Mouse (Mus musculus): Measurements from ENCODE around the gene Robo1.
A peak's percentile ranks its signal among the peaks of the same experiment; 100 is the strongest.

Gene Robo1

DNA sequence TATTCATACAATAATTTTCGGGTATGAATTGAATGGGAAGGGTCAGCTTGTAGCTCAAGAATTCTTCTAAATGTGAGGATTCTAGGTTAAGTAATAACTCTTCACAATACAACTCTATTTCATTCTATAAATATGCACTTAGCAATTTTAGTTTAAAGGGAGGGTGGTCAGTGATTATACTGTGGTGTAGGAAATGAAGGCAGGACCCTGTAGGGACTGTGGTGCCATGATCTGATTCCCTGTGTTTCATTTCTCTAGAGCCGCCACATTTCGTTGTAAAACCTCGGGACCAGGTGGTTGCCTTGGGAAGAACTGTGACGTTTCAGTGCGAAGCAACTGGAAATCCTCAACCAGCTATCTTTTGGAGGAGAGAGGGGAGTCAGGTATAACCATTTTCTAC lies 651.7 kb downstream of the Robo1 start:
- DNase-seq: no peak

DNA sequence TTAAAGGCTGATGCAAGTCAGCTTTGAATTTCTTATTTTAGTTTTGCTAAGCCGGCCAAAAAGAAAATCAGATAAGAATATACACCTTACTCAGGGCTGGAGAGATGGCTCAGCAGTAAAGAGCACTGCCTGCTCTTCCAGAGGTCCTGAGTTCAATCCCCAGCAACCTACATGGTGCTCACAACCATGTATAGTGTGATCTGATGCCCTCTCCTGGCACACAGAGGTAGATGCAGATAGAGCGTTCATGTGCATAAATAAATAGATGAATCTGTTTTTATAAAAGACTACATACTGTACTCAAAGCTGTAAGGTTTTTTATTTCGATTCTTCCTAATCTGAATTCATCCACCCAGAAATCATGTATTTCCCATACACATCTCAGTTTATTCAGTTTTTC lies 655.7 kb downstream of the Robo1 start:
- DNase-seq: no peak

DNA sequence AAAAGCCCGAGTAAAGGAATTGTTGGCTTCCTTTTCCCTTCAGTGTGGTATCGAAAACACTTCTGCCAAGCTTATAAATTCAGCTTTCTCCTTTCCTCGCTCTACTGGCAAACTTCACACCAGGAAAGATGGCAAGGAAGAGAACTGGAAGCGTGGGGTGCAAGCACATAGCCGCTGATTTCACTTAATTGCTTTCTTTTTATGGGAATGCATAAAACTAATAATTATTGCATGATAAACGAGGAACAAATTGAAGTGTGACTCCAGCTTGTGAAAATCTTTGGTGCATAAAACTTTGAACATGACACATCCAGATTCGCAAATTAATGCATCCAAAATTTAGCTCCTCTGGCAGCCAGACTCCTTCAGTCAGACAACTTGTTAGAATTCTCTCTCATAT lies 659.4 kb downstream of the Robo1 start:
- no peak for DNase-seq

DNA sequence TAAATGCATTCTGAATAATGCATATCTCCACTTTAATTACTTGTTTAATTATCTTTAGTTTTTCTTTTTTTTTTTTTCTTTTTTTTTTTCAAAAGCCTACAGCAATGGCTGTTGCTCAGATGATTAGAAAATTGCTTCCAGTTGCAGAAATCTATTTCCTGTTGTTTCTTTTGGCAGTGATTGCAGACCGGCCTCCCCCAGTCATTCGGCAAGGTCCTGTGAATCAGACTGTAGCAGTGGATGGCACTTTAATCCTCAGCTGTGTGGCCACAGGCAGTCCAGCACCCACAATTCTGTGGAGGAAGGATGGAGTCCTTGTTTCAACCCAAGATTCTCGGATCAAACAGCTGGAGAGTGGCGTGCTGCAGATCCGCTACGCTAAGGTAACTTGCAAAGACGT lies 661.9 kb downstream of the Robo1 start:
- DNase-seq: no peak

DNA sequence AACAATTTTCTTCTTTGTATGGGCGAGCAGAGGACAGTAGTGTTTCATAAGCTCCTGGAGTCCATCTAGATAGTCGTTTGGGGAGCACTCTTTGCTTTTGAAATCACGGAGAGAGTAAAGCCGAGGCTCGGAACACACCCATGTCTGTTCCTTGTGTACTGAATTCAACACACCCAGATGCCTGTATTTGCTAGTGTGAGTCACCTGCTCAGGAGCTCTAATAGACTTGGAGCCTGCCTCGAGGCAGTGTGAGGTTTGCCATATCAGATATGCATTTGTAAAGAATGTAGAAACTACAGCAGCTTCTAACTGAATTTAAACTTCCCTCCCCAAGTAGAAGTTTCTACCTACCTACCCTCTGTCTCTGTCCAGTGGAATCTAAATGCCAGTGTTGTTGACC lies 665.6 kb downstream of the Robo1 start:
- DNase-seq: no peak

DNA sequence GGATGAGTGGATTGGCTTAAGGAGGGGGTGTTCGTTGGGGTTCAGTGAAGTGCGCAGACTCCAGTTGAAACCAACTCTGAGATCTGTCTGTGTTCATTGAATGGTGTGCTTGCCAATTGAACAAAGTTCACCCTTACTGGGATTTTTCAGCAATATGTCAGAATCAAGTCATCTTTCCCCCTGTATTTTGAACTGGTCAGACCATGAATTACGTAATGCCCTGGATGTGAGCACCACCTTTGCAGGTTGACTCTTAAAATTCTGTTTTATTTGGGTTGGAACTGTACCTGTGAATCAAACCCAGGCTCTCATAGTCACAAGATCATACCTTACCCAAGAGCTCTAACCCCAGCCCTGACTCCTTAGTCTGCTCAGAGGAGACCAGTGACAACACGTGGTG lies 666.6 kb downstream of the Robo1 start:
- DNase-seq: no peak

DNA sequence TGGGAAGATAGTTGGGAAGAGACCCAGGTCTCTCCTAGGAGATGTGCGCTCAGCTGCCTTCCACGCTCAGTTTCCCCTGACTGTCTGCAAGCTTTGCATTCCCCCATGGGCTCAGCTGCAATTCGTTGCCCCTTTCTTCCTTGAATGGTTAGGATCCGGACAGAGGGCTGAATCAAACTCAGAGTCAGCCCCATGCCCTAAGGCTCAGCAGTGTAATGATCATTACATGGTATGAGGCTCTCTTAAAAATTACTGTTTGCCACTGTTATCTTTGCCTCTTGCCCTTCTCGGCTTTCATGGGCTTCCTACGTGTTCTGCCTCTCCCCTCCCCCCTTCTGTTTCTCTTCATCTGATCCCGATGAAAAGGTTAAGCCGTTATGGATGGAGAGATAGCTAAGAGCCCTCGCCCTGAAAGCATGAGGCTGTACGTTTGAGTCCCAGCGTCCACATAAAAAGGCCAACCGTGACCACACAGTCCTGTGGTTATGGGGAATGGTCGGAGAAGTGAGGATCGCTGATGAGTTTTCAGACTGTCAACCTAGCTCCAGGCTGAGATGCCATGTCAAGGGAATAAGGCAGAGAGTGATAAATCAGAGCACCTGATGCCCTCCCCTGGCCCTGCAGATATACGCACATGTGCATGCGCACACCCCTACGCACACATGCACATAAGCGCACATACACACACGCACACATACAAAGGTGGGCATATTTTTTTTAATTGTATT lies 668.9 kb downstream of the Robo1 start:
- no peak for DNase-seq

DNA sequence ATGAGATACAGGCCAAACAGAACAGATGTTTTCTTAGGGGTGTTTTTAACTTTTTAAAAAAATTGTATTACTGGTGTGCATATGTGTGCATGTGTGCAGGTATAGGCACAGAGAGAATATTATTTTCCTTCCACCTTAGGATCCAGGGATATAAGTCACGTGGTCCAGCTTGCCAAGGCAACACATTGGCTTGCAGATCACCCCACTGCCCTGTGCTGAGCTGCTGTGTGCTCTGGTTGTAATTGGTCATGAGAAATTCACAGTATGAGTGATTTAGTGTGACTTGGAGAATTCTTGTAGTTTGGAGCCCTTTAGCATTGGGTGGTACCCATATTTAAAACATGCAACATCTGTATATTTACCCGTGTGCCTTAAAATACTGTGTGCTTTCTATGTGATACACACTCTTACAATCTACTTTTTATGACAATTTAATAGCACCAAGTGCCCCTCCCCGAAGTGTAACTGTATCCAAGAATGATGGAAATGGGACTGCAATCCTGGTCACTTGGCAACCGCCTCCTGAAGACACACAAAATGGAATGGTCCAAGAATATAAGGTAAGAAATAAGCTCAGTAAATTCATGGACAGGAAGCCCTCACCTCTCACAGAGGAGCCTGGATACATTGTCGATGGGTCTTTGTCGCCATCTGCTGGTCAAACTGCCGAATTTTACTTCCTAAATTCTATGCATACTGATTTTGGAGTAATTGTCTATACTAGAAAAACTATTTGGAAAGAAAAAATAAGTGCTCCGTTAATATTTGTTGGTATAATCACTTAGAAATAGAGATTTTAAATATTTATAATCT lies 671.5 kb downstream of the Robo1 start:
- DNase-seq: peak; percentile 76

DNA sequence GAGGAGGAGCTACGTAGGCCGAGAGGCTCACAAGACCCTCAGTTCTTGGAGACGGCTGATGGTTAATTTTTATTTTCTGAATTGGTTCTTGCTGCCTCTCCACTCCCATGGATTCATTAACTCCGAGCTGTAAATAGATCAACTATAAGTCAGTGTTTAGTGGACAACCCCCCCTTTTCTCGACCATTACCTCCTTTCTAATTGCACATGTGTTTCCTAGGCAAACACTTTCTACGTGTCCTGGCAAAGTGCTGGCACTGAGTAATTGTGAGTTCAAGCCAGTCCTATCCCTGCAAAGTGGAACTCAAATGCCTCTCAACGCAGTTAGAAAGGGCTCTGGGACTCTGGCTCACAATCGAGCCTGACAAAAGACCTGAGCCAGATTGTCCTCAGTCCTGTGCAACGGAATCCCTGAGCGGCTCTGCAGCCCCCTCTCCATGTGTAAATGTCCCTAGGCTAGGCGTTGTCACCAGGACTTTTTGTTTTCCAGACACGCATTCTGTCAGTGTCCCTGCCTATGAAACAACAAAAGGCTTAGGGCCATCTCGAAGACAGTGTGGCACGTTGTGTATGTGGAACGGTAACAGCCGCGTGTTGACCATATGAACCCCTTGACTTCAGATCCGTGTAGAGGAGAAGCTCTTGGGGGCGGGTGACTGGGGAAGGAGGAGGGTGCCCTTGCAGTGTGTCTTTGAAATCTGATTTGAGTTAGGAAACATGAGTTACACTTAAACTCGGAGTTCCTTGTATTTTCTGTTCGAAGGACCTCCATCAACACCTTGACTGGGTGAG lies 682.5 kb downstream of the Robo1 start:
- no peak for DNase-seq

DNA sequence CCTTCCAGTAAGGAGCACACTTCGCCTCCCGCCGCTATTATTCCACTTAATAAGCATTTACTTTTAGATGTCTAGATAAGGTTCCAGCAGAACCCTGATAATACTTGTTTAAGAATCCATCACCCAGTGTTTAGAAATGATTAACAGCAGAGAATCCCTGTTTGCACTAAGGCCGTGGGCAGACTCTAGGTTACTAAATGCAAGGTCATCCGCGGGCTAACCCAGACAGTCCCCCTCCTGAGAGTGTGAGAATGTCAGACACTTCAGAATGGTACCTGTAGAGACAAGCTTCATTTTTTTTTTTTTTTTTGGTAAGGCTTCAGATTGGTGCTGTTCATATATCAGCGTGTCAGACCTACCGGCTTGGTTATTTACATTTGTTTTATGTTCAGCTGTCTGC lies 685.1 kb downstream of the Robo1 start:
- no peak for DNase-seq

DNA sequence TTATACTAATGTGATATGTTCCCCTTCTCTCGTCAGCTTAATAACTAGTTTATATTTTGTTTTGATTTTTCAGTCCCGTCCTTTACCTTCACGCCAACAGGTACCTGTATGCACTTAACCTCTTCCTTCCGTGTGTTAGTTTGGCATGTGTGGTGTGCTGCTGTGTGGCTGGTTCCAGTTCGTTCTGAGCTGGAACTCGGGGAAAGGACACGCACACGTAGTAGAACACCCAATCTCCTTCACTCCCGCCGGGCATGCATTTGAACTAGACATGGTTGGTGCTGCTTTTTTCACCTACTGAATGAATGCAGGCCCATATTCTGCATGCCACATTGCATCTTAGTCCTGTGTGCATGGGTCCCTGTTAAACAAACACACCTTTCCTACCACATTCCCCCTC lies 685.5 kb downstream of the Robo1 start:
- no peak for DNase-seq

DNA sequence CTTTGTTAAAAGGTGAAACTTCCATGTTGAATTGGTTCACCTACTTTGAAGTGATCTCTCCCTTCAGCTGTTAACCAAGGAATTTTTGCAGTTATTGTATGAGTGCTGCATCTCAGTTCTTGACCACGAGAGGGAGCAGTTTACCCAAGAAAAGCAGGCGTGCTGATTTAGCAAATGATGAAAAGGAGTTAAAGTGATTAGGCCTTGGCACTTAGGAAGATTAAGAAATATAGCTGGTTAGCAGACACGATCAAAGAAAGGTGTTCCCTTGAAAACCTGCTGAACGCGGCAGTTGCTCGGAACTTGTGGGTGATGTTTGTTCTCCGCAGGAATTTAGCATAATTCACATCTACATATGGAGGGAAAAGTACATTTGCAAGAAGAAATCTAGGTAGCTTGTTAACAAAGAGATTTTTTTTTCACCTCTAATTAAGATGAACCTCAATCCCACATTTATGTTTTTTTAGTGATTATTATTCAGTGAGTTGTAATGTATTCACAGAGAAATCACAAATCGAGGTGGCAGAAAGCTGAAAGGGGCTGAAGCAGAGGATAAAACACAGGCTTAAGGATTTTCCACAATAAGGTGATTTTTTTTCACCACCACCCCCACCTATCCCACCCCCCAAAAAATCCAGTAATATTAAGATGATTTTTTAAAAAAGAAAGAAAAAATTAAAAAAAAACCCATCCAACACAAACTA lies 687.3 kb downstream of the Robo1 start:
- peak; percentile 57 for DNase-seq

DNA sequence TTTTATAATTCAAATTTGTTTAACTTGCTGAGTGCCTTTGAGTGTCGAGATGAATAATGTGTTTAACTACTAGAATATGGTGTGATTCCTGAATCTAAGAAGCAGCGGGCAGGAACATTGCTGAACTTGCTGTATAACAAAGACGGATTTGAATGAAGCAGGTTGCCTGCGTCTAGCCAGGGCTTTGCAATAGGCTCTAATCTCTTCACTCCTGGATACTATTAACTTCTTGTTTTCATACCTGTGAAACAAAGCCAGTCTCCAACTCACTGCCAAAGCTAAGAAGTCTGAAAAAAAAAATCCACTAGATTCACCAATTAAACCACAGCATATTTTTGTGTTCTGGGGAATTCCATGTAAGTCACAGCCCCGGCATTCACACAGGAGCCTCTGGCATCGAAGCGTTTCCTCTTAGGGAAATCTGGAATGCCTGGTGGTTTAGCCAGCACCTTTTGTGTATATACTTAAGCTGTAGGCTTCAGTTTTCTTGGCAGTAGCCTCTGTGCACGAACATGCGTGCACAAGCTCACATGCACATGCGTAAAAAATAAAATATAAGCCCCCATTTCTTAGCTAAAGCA lies 687.9 kb downstream of the Robo1 start:
- DNase-seq: no peak

DNA sequence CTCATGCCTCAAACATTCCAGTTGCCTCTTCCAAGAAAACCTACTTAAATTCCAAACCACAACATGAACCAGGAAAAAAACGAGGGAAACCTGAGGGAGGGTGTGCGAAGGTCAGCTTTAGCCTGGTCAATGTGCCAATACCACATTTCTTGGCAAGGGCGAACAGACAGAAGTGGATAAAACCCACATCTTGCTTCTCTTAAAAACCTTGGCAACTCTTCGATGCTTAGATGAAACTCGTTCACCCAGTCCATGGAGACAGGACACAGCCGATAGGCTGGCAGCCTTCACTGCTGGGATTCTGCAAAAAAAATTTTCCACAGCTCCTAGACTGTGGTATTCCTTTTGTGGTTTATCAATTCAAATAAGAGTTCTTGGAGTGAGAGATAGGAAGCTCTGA lies 690.6 kb downstream of the Robo1 start:
- no peak for DNase-seq

DNA sequence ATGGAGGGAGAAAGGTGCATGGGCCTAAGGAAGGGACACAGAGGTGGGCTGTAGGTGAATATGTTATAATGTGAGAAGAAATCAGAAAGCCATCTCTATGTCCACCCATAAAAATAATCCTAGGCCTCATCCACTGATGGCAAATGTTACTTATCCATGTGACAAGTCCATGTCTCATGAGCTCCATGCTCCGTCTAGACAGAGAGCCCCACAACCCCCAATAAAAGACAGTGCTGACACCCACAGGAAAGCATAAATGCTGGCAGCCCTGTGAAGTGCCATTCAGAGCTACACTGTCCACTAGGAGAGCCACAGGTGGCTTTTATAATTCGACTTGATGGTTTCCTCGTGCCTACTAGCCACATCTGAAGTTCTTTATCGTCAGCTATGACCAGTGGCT lies 694.6 kb downstream of the Robo1 start:
- DNase-seq: no peak

DNA sequence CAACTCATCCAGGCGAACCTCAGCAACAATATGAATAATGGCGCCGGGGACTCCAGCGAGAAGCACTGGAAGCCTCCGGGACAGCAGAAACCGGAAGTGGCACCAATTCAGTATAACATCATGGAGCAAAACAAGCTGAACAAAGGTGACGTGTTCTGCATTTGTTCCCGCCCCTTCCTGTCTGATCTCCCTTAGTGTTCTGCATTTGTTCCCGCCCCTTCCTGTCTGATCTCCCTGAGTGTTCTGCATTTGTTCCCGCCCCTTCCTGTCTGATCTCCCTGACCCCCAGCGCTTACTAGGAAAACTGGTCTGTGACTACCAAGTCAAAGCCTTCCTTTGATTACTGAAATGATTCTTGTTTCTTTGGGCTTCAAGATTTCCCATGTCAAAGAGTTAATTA lies 696.5 kb downstream of the Robo1 start:
- no peak for DNase-seq

DNA sequence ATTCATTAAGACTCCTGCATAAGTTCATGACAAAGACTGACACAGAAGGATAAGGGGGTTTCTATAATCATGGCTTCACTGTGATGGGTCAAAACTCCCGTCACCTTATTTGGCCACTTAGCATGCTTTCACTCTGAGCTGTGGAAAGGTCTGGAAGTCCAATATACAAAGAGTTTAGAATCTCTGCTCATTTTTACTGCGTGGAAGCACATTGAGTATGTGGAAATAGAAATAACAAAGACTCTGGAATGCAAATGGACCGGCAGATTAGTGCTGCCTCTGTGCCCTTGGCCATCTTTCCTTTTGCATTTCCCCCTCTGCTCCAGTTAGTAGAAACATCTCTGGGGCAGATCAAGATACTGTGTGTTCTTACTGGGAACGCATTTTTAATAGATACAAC lies 697.7 kb downstream of the Robo1 start:
- DNase-seq: no peak

DNA sequence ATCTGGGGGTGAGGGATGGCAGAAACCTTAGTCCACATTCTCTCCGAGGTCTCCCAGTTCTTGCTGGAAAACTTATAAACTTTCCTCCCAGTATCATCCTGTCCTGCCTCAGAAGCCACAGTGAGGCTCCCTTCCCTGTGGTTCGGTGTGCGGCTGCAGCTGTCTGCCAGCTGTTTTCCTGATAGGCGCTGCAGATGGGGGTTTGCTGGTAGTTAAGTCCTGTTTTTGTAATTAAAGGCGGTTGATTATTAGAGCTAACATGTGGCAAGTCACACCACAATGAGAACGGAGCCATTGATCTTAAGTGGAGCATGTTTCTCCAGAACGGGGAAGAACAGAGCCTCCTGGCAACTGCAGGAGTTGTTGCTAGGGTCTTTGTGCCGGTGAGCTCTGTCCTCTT lies 699.3 kb downstream of the Robo1 start:
- no peak for DNase-seq

DNA sequence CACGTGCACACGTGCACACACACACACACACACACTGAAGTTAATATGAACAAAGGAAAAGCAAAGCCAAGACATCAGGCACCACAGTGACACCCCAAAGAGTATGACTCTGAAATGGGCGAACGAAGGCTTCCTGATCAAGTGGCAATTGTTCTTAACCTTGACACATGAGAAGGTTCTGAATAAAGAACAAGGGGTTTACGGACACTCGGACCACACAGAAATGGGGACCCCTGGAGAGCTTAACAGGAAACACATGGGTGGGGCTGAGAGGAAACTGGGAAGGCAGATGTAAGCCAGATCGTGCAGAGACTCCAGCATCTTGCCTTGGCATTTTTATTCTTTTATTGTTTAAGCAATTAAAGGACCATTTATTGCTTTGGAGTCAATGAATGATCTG lies 703.2 kb downstream of the Robo1 start:
- no peak for DNase-seq

DNA sequence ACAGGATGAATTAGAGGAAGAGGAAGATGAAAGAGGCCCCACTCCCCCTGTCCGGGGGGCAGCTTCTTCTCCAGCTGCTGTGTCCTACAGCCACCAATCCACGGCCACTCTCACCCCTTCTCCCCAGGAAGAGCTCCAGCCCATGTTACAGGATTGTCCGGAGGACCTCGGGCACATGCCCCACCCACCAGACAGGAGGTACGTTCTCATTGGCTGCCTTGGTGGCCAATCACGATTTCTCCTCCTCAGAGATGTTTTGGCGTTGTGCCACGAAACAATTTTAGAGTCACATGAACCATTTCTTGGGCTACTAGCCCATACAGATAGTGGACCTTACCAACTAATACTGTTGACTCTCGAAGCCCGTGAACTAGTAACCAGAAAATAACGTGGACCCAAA lies 704.8 kb downstream of the Robo1 start:
- DNase-seq: no peak

DNA sequence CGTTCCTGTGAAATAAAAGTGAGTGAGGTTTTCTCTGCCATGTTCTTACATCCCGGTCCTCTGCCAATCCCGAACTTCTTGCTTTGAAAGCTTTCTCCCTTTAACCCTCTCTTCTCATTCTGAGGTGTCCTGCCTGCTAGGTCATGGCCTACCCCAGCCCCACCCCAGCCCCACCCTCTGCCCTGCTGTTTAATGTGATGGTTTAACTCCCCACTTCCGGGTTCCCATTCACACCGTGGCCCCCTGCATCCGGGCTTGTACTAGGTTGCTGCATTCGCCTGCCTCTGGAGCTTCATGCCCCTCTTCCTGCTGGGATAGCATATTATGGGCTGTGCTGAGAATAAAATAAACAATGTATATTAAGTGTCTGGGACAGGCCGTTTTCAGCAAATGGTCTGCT lies 706.4 kb downstream of the Robo1 start:
- DNase-seq: no peak

DNA sequence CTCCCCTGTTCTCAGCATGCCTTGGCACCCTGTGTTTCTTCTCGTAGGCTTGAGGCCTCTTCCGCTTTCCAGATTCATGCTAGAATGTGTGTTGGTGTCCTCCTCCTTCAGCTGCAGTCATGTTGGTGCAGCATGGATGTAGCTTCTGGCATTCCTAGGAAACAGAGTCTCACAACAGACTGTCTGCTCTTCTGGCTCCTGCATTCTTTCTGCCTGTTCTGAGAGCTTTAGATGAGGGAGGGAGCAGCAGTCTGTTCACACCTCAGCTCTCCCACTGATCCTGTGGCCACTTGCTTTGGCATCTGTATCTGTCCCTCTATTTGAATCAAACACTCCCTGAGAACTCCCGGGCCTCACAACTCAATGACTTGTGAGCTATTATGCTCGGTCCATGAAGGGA lies 707.9 kb downstream of the Robo1 start:
- no peak for DNase-seq

DNA sequence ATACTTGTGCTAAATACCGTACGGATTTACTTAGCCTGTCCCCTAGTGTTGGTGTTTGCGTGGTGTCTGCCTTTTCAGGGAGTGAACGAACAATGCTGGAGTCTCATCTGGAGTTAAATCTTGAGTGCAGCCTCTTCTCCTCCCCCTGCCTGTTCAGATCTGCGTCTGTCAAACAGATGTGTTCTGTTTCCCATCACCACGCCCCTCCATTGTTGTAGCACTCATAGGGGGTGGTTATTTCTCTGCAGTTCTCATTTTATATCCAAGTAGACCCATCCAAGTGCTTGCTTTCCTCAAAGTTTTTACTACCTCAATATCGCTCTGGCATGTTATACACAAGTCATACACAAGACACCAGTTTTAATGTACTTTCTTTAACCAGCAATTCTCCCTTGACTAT lies 708.7 kb downstream of the Robo1 start:
- peak; percentile 44 for DNase-seq
